Mouse (Mus musculus) heart, embryonic 14.5 days (tissue): ENCODE results near the gene Oxa1l. TPM values are rescaled to one million over a fixed set of nuclear protein-coding genes. Genes with fewer than 3 reads are reported as not detected.

ENCODE experiments used
- ATAC-seq: fragments of 200-750 bp; cut with Nextera tagmentation; 2 replicates; pipeline ENCODE4 v1.8.0; 2017; ENCODE audit warnings: low read depth, moderate TSS enrichment; ENCODE audit not compliant: insufficient number of reproducible peaks, insufficient read depth, low FRiP score
- H3K27ac ChIP-seq, 2 experiments: fragments of 200-500 bp in 1 of 2; fragments of 300-500 bp in 1 of 2; sonication (generic) in 1 of 2; replicated peaks in 1 of 2; 2 replicates each; pipeline ENCODE4 v1.5.1; 2012 to 2014; ENCODE audit warnings: low read depth in 2 of 2, low read length in 2 of 2, control low read depth in 1 of 2, mild to moderate bottlenecking in 1 of 2, mixed read lengths in 1 of 2; ENCODE audit not compliant: control insufficient read depth in 1 of 2, insufficient read depth in 1 of 2
- H3K27me3 ChIP-seq: fragments of 300-500 bp; sonication (generic); 2 replicates; pipeline ENCODE4 v1.6.1; 2014; ENCODE audit warnings: mild to moderate bottlenecking, low read length, control low read depth; ENCODE audit not compliant: control insufficient read depth, insufficient read depth
- H3K36me3 ChIP-seq: fragments of 300-500 bp; sonication (generic); 2 replicates; pipeline ENCODE4 v1.6.1; 2014; ENCODE audit warnings: mild to moderate bottlenecking, control low read depth, low read length, mixed read lengths; ENCODE audit not compliant: control insufficient read depth, insufficient read depth
- H3K4me1 ChIP-seq, 2 experiments: fragments of 200-500 bp in 1 of 2; fragments of 300-500 bp in 1 of 2; sonication (generic) in 1 of 2; 2 replicates each; pipeline ENCODE4 v1.6.1; 2012 to 2014; ENCODE audit warnings: low read length in 2 of 2, control low read depth in 1 of 2, mixed read lengths in 1 of 2; ENCODE audit not compliant: control insufficient read depth in 2 of 2, insufficient read depth in 2 of 2
- H3K4me2 ChIP-seq: fragments of 300-500 bp; sonication (generic); 2 replicates; pipeline ENCODE4 v1.6.1; 2014; ENCODE audit warnings: mild to moderate bottlenecking, low read length
- H3K4me3 ChIP-seq, 2 experiments: fragments of 200-500 bp in 1 of 2; fragments of 300-500 bp in 1 of 2; sonication (generic) in 1 of 2; 2 replicates each; pipeline ENCODE4 v1.5.1; 2012 to 2014; ENCODE audit warnings: low read length in 2 of 2, mild to moderate bottlenecking in 2 of 2, control low read depth in 1 of 2, low read depth in 1 of 2, moderate library complexity in 1 of 2; ENCODE audit not compliant: control insufficient read depth in 1 of 2, insufficient read depth in 1 of 2
- H3K9ac ChIP-seq: fragments of 300-500 bp; sonication (generic); 2 replicates; pipeline ENCODE4 v1.6.1; 2014; ENCODE audit warnings: mild to moderate bottlenecking, low read length
- H3K9me3 ChIP-seq: fragments of 300-500 bp; sonication (generic); 2 replicates; pipeline ENCODE4 v1.6.1; 2016; ENCODE audit warnings: low read length, control low read depth; ENCODE audit not compliant: control insufficient read depth
- WGBS: fragments of 180-500 bp; shearing (Covaris S2); extraction: QIAGEN DNeasy Blood & Tissue Kit; methylation state at CpG from one replicate; pipeline ENCODE4 v1.1.7; 2014; 5-methylcytosine and 5-hydroxymethylcytosine counted together
- polyA plus RNA-seq: library from polyadenylated mRNA; unstranded; fragments of >200 nt; fragmentation: Nextera tagmentation; extraction: Ambion mirVana; gene quantifications from 2 replicates; pipeline ENCODE4 v1.2.1, GENCODE M21; 2014

The Oxa1l gene
- polyA plus RNA-seq: 73.4 and 82.3 TPM in 2 replicates

- under 1% methylated on average over 48 of the region's 48 CpGs for WGBS
- Histone ChIP-seq H3K9me3 (no peaks in the 10 kb centered on the region), H3K4me1 (peaks cover 2 to 11% of the 10 kb centered on the region in 2 experiments; a peak in 2 of 4 replicates), H3K4me2 (peak within 1 kb of the TSS; percentile 79), H3K27ac (peak within 1 kb of the TSS; percentile 90 to 91), H3K36me3 (peaks cover 32% of the 10 kb centered on the region), H3K4me3 (peak within 1 kb of the TSS; percentile 83 to 94), H3K9ac (peak within 1 kb of the TSS; percentile 93), H3K27me3 (no peaks in the 10 kb centered on the region)
- peak; percentile 88 for ATAC-seq
Measured at GRCm38 (mm10) chr14:54360577-54361340, at the start of gene Oxa1l. Oxa1l (plus strand) TSS chr14:54360834.

DNA sequence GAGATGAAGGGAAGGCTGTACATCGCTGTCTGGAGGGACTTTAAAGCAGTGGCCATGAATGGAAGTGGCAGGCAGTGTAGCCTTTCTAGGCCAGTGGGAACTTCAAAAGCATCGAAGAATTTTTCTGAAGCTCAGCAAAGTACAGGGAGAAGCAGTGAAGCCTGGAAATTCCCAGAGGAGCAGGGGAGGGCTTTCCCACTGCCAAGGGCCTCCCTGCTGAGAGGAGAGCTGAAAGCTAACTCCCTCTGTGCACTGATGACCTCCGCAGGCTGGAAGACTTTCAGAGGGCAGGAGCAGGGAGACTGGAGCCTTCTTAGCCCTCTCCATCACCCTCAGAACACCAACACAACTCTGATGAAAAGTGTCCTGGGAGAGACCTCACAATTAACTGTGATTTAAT lies 48.9 kb upstream of the Oxa1l start:
- 35% methylated on average over 3 of the region's 3 CpGs for WGBS
- ATAC-seq: no peak
- Histone ChIP-seq H3K9me3 (no peaks in the 10 kb centered on the region), H3K4me2 (no peak overlapping the region), H3K4me3 (no peak overlapping the region), H3K9ac (no peak overlapping the region), H3K27ac (no peak overlapping the region), H3K4me1 (no peaks in the 10 kb centered on the region), H3K27me3 (no peaks in the 10 kb centered on the region), H3K36me3 (no peaks in the 10 kb centered on the region)

- Histone ChIP-seq H3K9me3 (no peaks in the 10 kb centered on the region), H3K9ac (no peak overlapping the region), H3K4me1 (no peaks in the 10 kb centered on the region), H3K27me3 (no peaks in the 10 kb centered on the region), H3K4me2 (no peak overlapping the region), H3K4me3 (no peak overlapping the region), H3K36me3 (no peaks in the 10 kb centered on the region), H3K27ac (no peak overlapping the region)
- no peak for ATAC-seq
- WGBS: 57% methylated on average over 18 of the region's 18 CpGs
Measured at GRCm38 (mm10) chr14:54321556-54322376, 38.9 kb upstream of the Oxa1l start.

- ATAC-seq: no peak
- H3K27me3 ChIP-seq: no peaks in the 10 kb centered on the region
- no peak overlapping the region for H3K4me3 ChIP-seq
- H3K36me3 ChIP-seq: no peaks in the 10 kb centered on the region
- no peaks in the 10 kb centered on the region for H3K9me3 ChIP-seq
- WGBS: 69% methylated on average over 5 of the region's 5 CpGs
- no peak overlapping the region for H3K27ac ChIP-seq
- H3K9ac ChIP-seq: no peak overlapping the region
- no peak overlapping the region for H3K4me2 ChIP-seq
- H3K4me1 ChIP-seq: no peaks in the 10 kb centered on the region
Measured at GRCm38 (mm10) chr14:54324486-54324885, 36.1 kb upstream of the Oxa1l start.

- H3K27ac ChIP-seq: no peak overlapping the region
- no peaks in the 10 kb centered on the region for H3K9me3 ChIP-seq
- H3K9ac ChIP-seq: no peak overlapping the region
- H3K27me3 ChIP-seq: no peaks in the 10 kb centered on the region
- WGBS: 75% methylated on average over 2 of the region's 2 CpGs
- no peak for ATAC-seq
- no peaks in the 10 kb centered on the region for H3K36me3 ChIP-seq
- H3K4me1 ChIP-seq: peaks cover 5 to 14% of the 10 kb centered on the region in 2 experiments
- H3K4me3 ChIP-seq: no peak overlapping the region
- no peak overlapping the region for H3K4me2 ChIP-seq
Measured at GRCm38 (mm10) chr14:54328548-54328947, 32.1 kb upstream of the Oxa1l start.

DNA sequence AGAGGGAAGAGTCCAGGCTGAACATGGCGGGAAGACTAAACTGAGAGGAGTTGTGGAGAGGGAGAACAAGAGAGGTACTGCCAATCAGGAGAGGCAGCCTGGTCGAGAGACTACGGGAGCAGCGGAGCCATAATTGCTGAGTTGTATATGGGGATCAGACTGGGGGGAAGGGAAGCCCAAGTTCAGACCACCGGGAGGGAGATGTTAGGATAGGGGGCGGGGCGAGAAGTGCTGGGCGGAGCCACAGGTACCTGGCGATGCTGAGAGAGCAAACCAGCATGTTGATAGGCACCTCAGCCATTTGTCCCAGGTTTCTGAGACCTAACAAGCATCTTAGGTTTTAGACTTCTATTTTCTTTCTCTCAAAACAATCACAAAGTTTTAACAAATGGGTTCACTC lies 31.4 kb upstream of the Oxa1l start:
- Histone ChIP-seq H3K9ac (no peak overlapping the region), H3K9me3 (no peaks in the 10 kb centered on the region), H3K27me3 (no peaks in the 10 kb centered on the region), H3K4me3 (no peak overlapping the region), H3K27ac (no peak overlapping the region), H3K4me2 (no peak overlapping the region), H3K36me3 (no peaks in the 10 kb centered on the region), H3K4me1 (peaks cover 9 to 20% of the 10 kb centered on the region in 2 experiments)
- 48% methylated on average over 9 of the region's 9 CpGs for WGBS
- no peak for ATAC-seq

- ATAC-seq: no peak
Measured at GRCm38 (mm10) chr14:54331178-54331577, 29.5 kb upstream of the Oxa1l start.

More at GRCm38 (mm10) chr14:54331178-54331577, 29.5 kb upstream of the Oxa1l start:
- H3K4me2 ChIP-seq: no peak overlapping the region
- no peak overlapping the region for H3K4me3 ChIP-seq
- H3K9me3 ChIP-seq: no peaks in the 10 kb centered on the region
- H3K9ac ChIP-seq: no peak overlapping the region
- no peak overlapping the region for H3K27ac ChIP-seq
- peaks cover 9 to 21% of the 10 kb centered on the region in 2 experiments for H3K4me1 ChIP-seq
- 91% methylated on average over 1 of the region's 1 CpGs for WGBS
- no peaks in the 10 kb centered on the region for H3K36me3 ChIP-seq
- H3K27me3 ChIP-seq: no peaks in the 10 kb centered on the region
